Mouse (Mus musculus): Measurements from ENCODE around the gene Elmod3.

DNA sequence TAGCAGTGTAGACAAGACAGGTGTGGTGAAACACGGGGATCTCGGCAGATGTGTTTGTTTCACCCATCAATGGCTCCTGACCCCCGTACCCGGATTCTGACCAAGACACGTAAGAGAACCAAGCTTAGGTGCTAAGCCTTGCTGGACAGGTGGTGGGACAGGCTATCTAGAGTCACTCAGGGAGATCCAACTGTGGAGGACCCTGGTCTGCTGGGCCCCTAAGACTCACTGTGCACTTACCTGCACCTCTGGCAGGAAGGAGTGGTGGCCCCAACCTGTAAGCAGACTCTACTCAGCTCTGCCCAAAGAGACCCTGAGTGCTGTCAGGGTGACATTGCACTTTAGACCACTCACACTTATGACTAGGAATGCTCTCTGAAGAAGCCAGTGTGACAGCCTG, 77.3 kb downstream of the Elmod3 start:
- TF ChIP-seq CTCF (IDR thresholded peaks at IDR 0.05; ENCODE audit: control insufficient read depth, insufficient read depth, insufficient read length) = no peak
- no peak for TF ChIP-seq MYOG (IDR thresholded peaks at IDR 0.05; ENCODE audit: control insufficient read depth, extremely low read depth, insufficient read length)
- no peak for TF ChIP-seq CEBPB (IDR thresholded peaks at IDR 0.05; ENCODE audit: low read depth)
- no peak for TF ChIP-seq MYOD1 (IDR thresholded peaks at IDR 0.05; ENCODE audit: control insufficient read depth, insufficient read length, low read depth)
- no peak for TF ChIP-seq USF1 (IDR thresholded peaks at IDR 0.05; ENCODE audit: low read depth)
- TF ChIP-seq MAX (IDR thresholded peaks at IDR 0.05) = no peak
- no peak for TF ChIP-seq FOSL1 (IDR thresholded peaks at IDR 0.05; ENCODE audit: insufficient read depth, low read length, poor library complexity, severe bottlenecking)

All from C2C12 (cell line).